Mouse (Mus musculus) limb, embryonic 12.5 days (tissue): ENCODE data around the gene Axin2. TPM values are rescaled to one million over a fixed set of nuclear protein-coding genes. Genes with fewer than 3 reads are reported as not detected.

Source experiments
- ATAC-seq: fragments of 200-750 bp; cut with Nextera tagmentation; 2 replicates; pipeline ENCODE4 v1.8.0; 2017; ENCODE audit warnings: low read depth, moderate TSS enrichment; ENCODE audit not compliant: insufficient number of reproducible peaks, insufficient read depth, low FRiP score, low TSS enrichment
- H3K27ac ChIP-seq: fragments of 300-500 bp; sonication (generic); 2 replicates; pipeline ENCODE4 v1.5.1; 2016; ENCODE audit warnings: mild to moderate bottlenecking, moderate library complexity
- H3K27me3 ChIP-seq: fragments of 300-500 bp; sonication (generic); 2 replicates; pipeline ENCODE4 v1.6.1; 2016; ENCODE audit warnings: mild to moderate bottlenecking, moderate library complexity
- H3K36me3 ChIP-seq: fragments of 300-500 bp; sonication (generic); 2 replicates; pipeline ENCODE4 v1.6.1; 2016; ENCODE audit warnings: mild to moderate bottlenecking, moderate library complexity
- H3K4me1 ChIP-seq: fragments of 300-500 bp; sonication (generic); replicated peaks from 2 replicates; pipeline ENCODE4 v1.6.1; 2016
- H3K4me2 ChIP-seq: fragments of 300-500 bp; sonication (generic); 2 replicates; pipeline ENCODE4 v1.6.1; 2016; ENCODE audit warnings: mild to moderate bottlenecking, moderate library complexity
- H3K4me3 ChIP-seq: fragments of 300-500 bp; sonication (generic); replicated peaks from 2 replicates; pipeline ENCODE4 v1.5.1; 2016; ENCODE audit warnings: mild to moderate bottlenecking
- H3K9ac ChIP-seq: fragments of 300-500 bp; sonication (generic); replicated peaks from 2 replicates; pipeline ENCODE4 v1.6.1; 2016; ENCODE audit warnings: mild to moderate bottlenecking, moderate library complexity
- H3K9me3 ChIP-seq: fragments of 300-500 bp; sonication (generic); 2 replicates; pipeline ENCODE4 v1.6.1; 2016; ENCODE audit warnings: mild to moderate bottlenecking, moderate library complexity
- WGBS: fragments of 180-500 bp; shearing (Covaris S2); methylation state at CpG from one replicate; pipeline ENCODE4 v1.1.7; 2016; 5-methylcytosine and 5-hydroxymethylcytosine counted together
- polyA plus RNA-seq: library from polyadenylated mRNA; unstranded; fragments of >200 nt; fragmentation: Nextera tagmentation; extraction: Ambion mirVana; gene quantifications from 2 replicates; pipeline ENCODE4 v1.2.1, GENCODE M21; 2016

Gene Axin2
- polyA plus RNA-seq, 1 experiment from 2014 or later = 20.2 TPM

- 75% methylated on average over 10 of the region's 10 CpGs for WGBS
- H3K4me2 ChIP-seq = no peak overlapping the region
- H3K36me3 ChIP-seq = no peaks in the 10 kb centered on the region
- H3K27me3 ChIP-seq = no peaks in the 10 kb centered on the region
- no peak overlapping the region for H3K4me3 ChIP-seq
- H3K9me3 ChIP-seq = peaks cover 8% of the 10 kb centered on the region
- H3K27ac ChIP-seq = no peak overlapping the region
- no peaks in the 10 kb centered on the region for H3K4me1 ChIP-seq
- H3K9ac ChIP-seq = no peak overlapping the region
- ATAC-seq = no peak
Measured at GRCm38 (mm10) chr11:108995196-108995989, 75.2 kb downstream of the Axin2 start.

DNA sequence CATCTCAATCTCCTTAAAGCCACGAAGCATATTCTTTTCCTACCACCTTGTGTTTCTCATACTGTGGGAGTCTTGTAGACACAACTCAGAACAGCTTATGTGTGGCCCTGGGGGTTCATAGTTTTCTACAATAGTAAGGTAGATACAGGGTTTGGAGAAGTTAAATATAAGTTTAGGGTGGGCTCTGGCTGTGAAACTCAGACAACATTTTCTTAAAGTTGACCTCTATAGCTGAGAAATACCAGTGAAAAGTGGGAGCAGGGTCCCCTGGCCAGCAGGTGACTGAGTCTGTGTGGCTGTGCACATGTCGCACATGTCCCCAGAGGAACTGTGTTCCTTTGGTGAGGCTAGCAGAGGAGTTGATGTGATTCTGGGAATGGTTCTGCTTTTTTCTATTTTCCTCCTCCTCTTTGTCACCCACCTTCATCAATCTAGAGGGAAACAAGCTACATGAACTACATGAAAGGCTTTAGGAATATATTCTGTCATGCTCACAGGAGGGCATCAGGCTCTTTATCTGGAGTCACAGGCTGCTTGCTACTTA lies 75.9 kb downstream of the Axin2 start:
- ATAC-seq = no peak
- H3K27me3 ChIP-seq = no peaks in the 10 kb centered on the region
- no peak overlapping the region for H3K4me2 ChIP-seq
- WGBS = 87% methylated on average over 2 of the region's 2 CpGs
- H3K27ac ChIP-seq = no peak overlapping the region
- H3K9ac ChIP-seq = no peak overlapping the region
- H3K4me1 ChIP-seq = no peaks in the 10 kb centered on the region
- peaks cover 15% of the 10 kb centered on the region for H3K9me3 ChIP-seq
- H3K4me3 ChIP-seq = no peak overlapping the region
- H3K36me3 ChIP-seq = no peaks in the 10 kb centered on the region

DNA sequence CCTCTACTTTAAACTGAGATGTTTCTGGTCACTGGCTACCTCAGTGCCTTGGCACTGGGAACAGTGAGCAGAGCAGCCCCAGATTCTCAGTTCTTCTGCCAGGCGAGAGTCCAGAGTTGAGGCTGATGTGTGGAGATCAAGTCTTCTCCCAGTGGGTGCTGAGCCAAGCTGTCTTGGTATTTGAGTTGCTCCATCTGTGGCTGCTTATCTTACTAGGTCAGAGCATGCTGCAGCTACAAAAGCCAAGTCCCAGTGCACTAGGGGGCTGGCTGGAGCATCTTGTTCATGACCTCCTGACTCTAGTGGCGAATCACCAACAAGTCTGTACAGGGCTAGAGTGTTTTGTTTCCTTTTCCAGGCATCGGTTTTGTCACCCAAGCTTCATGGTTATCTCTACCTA lies 77.7 kb downstream of the Axin2 start:
- no peak for ATAC-seq
- Histone ChIP-seq H3K27ac (no peak overlapping the region), H3K36me3 (no peaks in the 10 kb centered on the region), H3K27me3 (no peaks in the 10 kb centered on the region), H3K9me3 (peaks cover 24% of the 10 kb centered on the region), H3K4me3 (no peak overlapping the region), H3K4me2 (no peak overlapping the region), H3K4me1 (no peaks in the 10 kb centered on the region), H3K9ac (no peak overlapping the region)
- WGBS = 91% methylated on average over 3 of the region's 3 CpGs

Other genes starting within 250 kb of the Axin2 start
- gene E030025P04Rik, start 224.0 kb downstream of the Axin2 start, polyA plus RNA-seq = not detected in 2 replicates